Mouse (Mus musculus) liver, embryonic 14.5 days (tissue): ENCODE measurements around the gene Cfap44. TPM values are rescaled to one million over a fixed set of nuclear protein-coding genes. Genes with fewer than 3 reads are reported as not detected.

Experiments
- ATAC-seq: fragments of 200-750 bp; cut with Nextera tagmentation; 2 replicates; pipeline ENCODE4 v1.8.0; 2017; ENCODE audit warnings: moderate number of reproducible peaks, mild to moderate bottlenecking, moderate library complexity; ENCODE audit not compliant: insufficient read depth
- DNase-seq, 3 experiments: peaks; one replicate each; pipeline ENCODE4 v3.0.0-alpha.2; 2012 to 2013; ENCODE audit warnings: low read depth in 3 of 3, low spot score in 3 of 3
- H3K27ac ChIP-seq: fragments of 300-500 bp; sonication (generic); 2 replicates; pipeline ENCODE4 v1.5.1; 2014; ENCODE audit warnings: moderate library complexity, mild to moderate bottlenecking, control low read depth, inconsistent platforms
- H3K27me3 ChIP-seq: fragments of 300-500 bp; sonication (generic); 2 replicates; pipeline ENCODE4 v1.6.1; 2014; ENCODE audit warnings: mild to moderate bottlenecking, low read length, moderate library complexity; ENCODE audit not compliant: control insufficient read depth, insufficient read depth
- H3K36me3 ChIP-seq: fragments of 300-500 bp; sonication (generic); replicated peaks from 2 replicates; pipeline ENCODE4 v1.6.1; 2014; ENCODE audit warnings: low read depth; ENCODE audit not compliant: control insufficient read depth, insufficient read depth
- H3K4me1 ChIP-seq, 2 experiments: fragments of 200-500 bp in 1 of 2; fragments of 300-500 bp in 1 of 2; sonication (generic) in 1 of 2; replicated peaks; 2 replicates each; pipeline ENCODE4 v1.6.1; 2012 to 2014; ENCODE audit warnings: antibody characterized with exemption in 1 of 2, inconsistent platforms in 1 of 2, low read length in 1 of 2; ENCODE audit not compliant: control insufficient read depth in 2 of 2, insufficient read depth in 2 of 2
- H3K4me2 ChIP-seq: fragments of 300-500 bp; sonication (generic); 2 replicates; pipeline ENCODE4 v1.6.1; 2014; ENCODE audit warnings: low read depth, mild to moderate bottlenecking, control low read depth, moderate library complexity
- H3K4me3 ChIP-seq, 2 experiments: fragments of 200-500 bp in 1 of 2; fragments of 300-500 bp in 1 of 2; sonication (generic) in 1 of 2; 2 replicates each; pipeline ENCODE4 v1.5.1; 2012 to 2014; ENCODE audit warnings: low read depth in 2 of 2, low read length in 2 of 2, mild to moderate bottlenecking in 2 of 2, control low read depth in 1 of 2, inconsistent platforms in 1 of 2, moderate library complexity in 1 of 2; ENCODE audit not compliant: insufficient read depth in 1 of 2
- H3K9ac ChIP-seq: fragments of 300-500 bp; sonication (generic); replicated peaks from 2 replicates; pipeline ENCODE4 v1.6.1; 2014; ENCODE audit warnings: mild to moderate bottlenecking, control low read depth, moderate library complexity
- H3K9me3 ChIP-seq: fragments of 300-500 bp; sonication (generic); 2 replicates; pipeline ENCODE4 v1.6.1; 2016; ENCODE audit warnings: low read length, mixed read lengths; ENCODE audit not compliant: control insufficient read depth
- CTCF ChIP-seq: IDR thresholded peaks from 2 replicates; pipeline ENCODE4 v1.5.1; 2016; ENCODE audit warnings: antibody characterized with exemption, low read depth, control low read depth
- EP300 ChIP-seq: IDR thresholded peaks from 2 replicates; pipeline ENCODE4 v1.6.1; 2016; ENCODE audit warnings: antibody characterized with exemption, low read depth
- WGBS: fragments of 180-500 bp; shearing (Covaris S2); extraction: QIAGEN DNeasy Blood & Tissue Kit; methylation state at CpG from one replicate; pipeline ENCODE4 v1.1.7; 2014; ENCODE audit not compliant: insufficient replicate concordance; 5-methylcytosine and 5-hydroxymethylcytosine counted together
- polyA plus RNA-seq, 2 experiments: library from polyadenylated mRNA; depleted of rRNA in 1 of 2; stranded (reverse) in 1 of 2; unstranded in 1 of 2; fragments of >200 nt; fragmentation: Nextera tagmentation in 1 of 2; extraction: Ambion mirVana in 1 of 2; gene quantifications; 2 replicates each; pipeline versions ENCODE4 v1.2.1 to v1.2.3; 2012 to 2014

Cfap44 gene
- polyA plus RNA-seq, 2 experiments, result 0.47 to 0.59 TPM

DNA sequence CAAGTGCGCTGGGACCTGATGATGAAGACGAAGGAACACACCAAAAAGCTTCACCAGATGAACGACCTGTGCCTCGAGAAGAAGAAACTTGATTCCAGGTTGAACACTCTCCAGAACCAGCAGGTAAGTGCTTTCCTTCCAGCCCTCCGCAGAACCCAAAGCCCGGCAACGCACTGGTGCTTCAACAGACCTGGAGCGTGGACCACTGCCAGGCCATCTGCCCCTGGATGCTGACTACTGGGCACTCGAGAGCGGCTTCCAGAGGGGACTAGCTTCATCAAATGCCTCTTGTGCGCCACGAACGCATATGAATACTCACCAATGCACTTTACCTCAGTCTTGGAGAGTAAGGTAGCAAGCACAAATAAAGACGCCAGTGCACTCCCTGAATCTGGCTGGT is 85.3 kb downstream of the Cfap44 start:
- H3K4me1 ChIP-seq, result no peaks in the 10 kb centered on the region
- H3K9me3 ChIP-seq, result no peaks in the 10 kb centered on the region
- no peak for DNase-seq
- 73% methylated on average over 14 of the region's 14 CpGs for WGBS
- no peak overlapping the region for H3K4me2 ChIP-seq
- no peak overlapping the region for H3K27ac ChIP-seq
- TF ChIP-seq CTCF (no peak), EP300 (no peak)
- H3K36me3 ChIP-seq, result no peaks in the 10 kb centered on the region
- no peak overlapping the region for H3K4me3 ChIP-seq
- no peak overlapping the region for H3K9ac ChIP-seq
- H3K27me3 ChIP-seq, result no peaks in the 10 kb centered on the region
- ATAC-seq, result no peak

DNA sequence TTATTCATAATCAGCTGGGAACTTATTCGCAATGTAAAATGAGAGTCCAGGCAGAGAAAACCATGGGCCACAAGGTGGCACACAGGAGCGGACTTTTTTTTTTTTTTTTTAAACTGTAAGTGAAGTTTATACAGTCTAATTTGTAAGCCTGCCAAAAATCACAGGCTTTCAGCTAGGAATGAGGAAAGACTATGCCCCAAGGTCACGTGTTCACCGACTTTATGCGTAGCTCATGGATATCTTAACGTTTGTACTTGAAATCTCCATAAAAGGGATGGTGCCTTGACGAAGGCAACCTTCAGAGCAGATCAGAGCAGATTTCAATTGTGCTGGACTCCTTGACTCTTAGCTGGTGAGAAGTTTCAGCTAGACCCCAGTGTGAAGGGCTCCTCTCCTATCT is 86.0 kb downstream of the Cfap44 start:
- WGBS, result 54% methylated on average over 7 of the region's 7 CpGs
- no peak overlapping the region for H3K27ac ChIP-seq
- no peaks in the 10 kb centered on the region for H3K27me3 ChIP-seq
- H3K4me2 ChIP-seq, result no peak overlapping the region
- no peak overlapping the region for H3K9ac ChIP-seq
- TF ChIP-seq EP300 (no peak), CTCF (no peak)
- no peaks in the 10 kb centered on the region for H3K36me3 ChIP-seq
- DNase-seq (no peak), ATAC-seq (no peak)
- H3K9me3 ChIP-seq, result no peaks in the 10 kb centered on the region
- H3K4me1 ChIP-seq, result no peaks in the 10 kb centered on the region
- H3K4me3 ChIP-seq, result no peak overlapping the region

DNA sequence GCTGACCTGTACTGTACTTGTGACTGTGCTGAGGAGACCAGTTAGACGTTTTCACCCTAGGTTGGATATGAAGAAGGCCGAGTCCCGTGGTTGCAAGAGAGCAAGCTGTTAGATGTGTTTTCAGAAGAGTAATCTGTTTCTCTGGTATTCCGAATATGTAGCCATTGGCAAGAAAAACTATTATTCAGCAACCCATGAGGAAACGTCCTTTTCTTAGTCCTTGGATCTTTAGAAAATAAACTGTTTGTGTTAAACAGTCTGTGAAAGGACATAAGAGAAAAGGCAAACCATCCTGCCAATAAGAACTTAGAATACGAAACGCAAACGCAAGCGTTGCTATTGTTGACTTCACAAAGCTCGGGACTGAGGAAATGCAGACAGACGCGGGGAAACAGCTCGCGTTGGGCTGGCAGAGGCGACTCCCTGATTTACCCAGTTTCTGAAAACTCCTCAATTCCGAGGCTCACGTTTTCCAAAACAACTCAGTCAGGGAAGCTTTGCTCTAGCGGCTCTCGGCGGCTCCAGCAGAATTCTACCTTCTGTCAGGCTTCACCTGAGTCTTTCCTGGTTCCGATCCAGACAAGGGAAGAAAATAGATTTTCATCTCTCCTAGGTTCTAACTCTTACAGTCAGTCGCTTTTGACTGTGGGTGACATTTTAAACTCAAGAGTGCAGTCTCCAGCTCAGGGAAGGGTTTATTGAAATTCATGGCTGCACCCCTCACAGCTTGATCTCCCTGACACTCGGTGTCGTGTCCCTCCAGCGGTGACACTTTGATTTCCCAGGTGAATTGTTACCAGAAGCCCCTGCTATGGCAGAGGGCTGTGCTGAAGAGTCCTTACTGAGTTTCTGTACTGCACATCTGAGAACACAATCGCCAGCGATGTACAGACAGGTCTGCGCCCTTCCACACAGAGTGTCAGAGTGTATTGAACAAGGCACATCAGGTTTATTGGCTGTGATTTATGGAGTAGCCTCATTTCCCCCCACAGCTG is 87.3 kb downstream of the Cfap44 start:
- no peak overlapping the region for H3K27ac ChIP-seq

DNA sequence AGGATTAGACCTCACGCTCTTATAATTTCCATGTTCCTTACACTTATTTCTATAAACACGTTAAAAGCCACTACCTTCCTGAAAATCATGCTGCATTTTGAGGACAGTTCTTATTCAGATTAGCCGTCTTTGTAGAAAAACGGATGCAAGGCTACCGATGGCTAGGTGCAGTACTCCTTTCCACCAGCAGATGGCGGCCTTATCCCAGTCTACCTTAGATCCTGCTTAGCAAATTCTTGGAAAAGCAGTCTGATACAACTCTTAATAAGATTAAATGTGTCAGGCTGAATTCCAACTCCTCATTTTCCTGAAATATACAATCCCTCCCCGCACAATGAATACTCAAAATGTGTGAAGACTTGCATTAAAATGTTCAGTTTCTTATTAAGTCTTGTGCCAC is 89.5 kb downstream of the Cfap44 start:
- no peak overlapping the region for H3K27ac ChIP-seq
- H3K9ac ChIP-seq, result no peak overlapping the region
- H3K9me3 ChIP-seq, result no peaks in the 10 kb centered on the region
- no peak for TF ChIP-seq EP300
- TF ChIP-seq CTCF, result peak; percentile 90
- no peak overlapping the region for H3K4me2 ChIP-seq
- no peaks in the 10 kb centered on the region for H3K4me1 ChIP-seq
- peak in 1 of 3 experiments; percentile 10 for DNase-seq
- no peaks in the 10 kb centered on the region for H3K36me3 ChIP-seq
- no peak for ATAC-seq
- WGBS, result 7% methylated on average over 7 of the region's 7 CpGs
- no peaks in the 10 kb centered on the region for H3K27me3 ChIP-seq
- H3K4me3 ChIP-seq, result no peak overlapping the region

More for the DNA sequence above, 87.3 kb downstream of the Cfap44 start:
- Histone ChIP-seq H3K27me3 (no peaks in the 10 kb centered on the region), H3K4me2 (no peak overlapping the region), H3K9me3 (no peaks in the 10 kb centered on the region), H3K4me3 (no peak overlapping the region), H3K9ac (no peak overlapping the region), H3K4me1 (no peaks in the 10 kb centered on the region), H3K36me3 (no peaks in the 10 kb centered on the region)
- no peak for ATAC-seq
- no peak for DNase-seq
- TF ChIP-seq EP300 (no peak), CTCF (no peak)
- WGBS, result 41% methylated on average over 28 of the region's 28 CpGs

DNA sequence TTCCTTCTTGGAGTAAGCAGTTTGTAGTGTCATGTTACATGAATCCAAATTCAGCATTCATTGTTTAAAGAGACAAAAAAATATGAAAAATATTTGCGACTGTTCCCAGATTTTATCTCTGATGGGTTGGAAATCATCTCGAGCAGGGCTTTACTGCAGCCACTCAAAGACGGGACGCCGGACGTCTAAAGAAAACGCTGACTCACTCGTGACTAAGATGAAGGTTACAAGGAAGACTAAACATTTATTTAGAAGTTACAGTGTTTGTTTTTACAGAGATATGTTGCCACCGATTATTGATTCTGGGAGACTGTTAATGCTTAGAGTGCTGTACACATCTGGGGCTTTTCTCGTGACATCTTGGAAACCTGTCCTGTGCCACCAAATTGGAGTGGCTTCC is 90.2 kb downstream of the Cfap44 start:
- no peak overlapping the region for H3K4me2 ChIP-seq
- no peaks in the 10 kb centered on the region for H3K36me3 ChIP-seq
- H3K9me3 ChIP-seq, result no peaks in the 10 kb centered on the region
- no peak overlapping the region for H3K27ac ChIP-seq
- no peak overlapping the region for H3K9ac ChIP-seq
- DNase-seq (no peak), ATAC-seq (no peak)
- no peaks in the 10 kb centered on the region for H3K27me3 ChIP-seq
- TF ChIP-seq CTCF (no peak), EP300 (no peak)
- no peak overlapping the region for H3K4me3 ChIP-seq
- no peaks in the 10 kb centered on the region for H3K4me1 ChIP-seq
- WGBS, result 44% methylated on average over 10 of the region's 10 CpGs
